Comparison of ENCODE assay signal across 7 mouse cellular contexts in genomic region chr8:88627265-88627991, GRCm38 (mm10). TPM values are rescaled to one million over a fixed set of nuclear protein-coding genes. Genes with fewer than 3 reads are reported as not detected.
DNase-seq lines count a peak whose midpoint lies in the region; ATAC-seq and TF ChIP-seq lines count a peak whose summit lies in the region.

No protein-coding gene starts in this region.

- H3K4me2 ChIP-seq in intestine, postnatal 0 days (replicated peaks; ENCODE audit: low read depth): peak overlapping the region; percentile 69
- H3K4me2 ChIP-seq in midbrain, embryonic 12.5 days (replicated peaks): peak overlapping the region; percentile 83

- H3K9me3 ChIP-seq in intestine, postnatal 0 days (ENCODE audit: control insufficient read depth): no peaks in the 10 kb centered on the region
- no peaks in the 10 kb centered on the region for H3K9me3 ChIP-seq in midbrain, embryonic 12.5 days

- H3K27me3 ChIP-seq in intestine, postnatal 0 days (replicated peaks; ENCODE audit: control insufficient read depth, insufficient read depth, low read length): 0 out of 2 replicates have a peak, but pooled peaks cover 7% of the 10 kb centered on the region
- peaks cover 50% of the 10 kb centered on the region for H3K27me3 ChIP-seq in midbrain, embryonic 12.5 days
- H3K27me3 ChIP-seq in splenic B cell, adult 2 months (ENCODE audit: control insufficient read depth, insufficient read depth, low read length, poor library complexity, severe bottlenecking): no peaks in the 10 kb centered on the region

- H3K4me1 ChIP-seq in intestine, postnatal 0 days (replicated peaks; ENCODE audit: control insufficient read depth, insufficient read depth, low read length): 0 out of 2 replicates have a peak, but pooled peaks cover 6% of the 10 kb centered on the region
- H3K4me1 ChIP-seq in midbrain, embryonic 12.5 days: peaks cover 14% of the 10 kb centered on the region

- H3K9ac ChIP-seq in intestine, postnatal 0 days (ENCODE audit: low read depth, low read length): peak overlapping the region; percentile 69
- H3K9ac ChIP-seq in midbrain, embryonic 12.5 days (replicated peaks): peak overlapping the region; percentile 69

- intact Hi-C loops in left cerebral cortex, postnatal 36 days (cut with DNase I): loop anchor here (1.0 to 5.0 kb wide), 2 partner anchors 70 to 175 kb away; partner anchors contain the start of gene Cyld

- H3K4me3 ChIP-seq in intestine, postnatal 0 days (ENCODE audit: low read depth, low read length): peak overlapping the region; percentile 40
- peak overlapping the region; percentile 56 for H3K4me3 ChIP-seq in midbrain, embryonic 12.5 days

- 1% methylated on average over 102 of the region's 105 CpGs for WGBS in intestine, postnatal 0 days
- under 1% methylated on average over 105 of the region's 105 CpGs for WGBS in midbrain, embryonic 12.5 days

- peak; percentile 97 for DNase-seq in brain, adult 2 months (ENCODE audit: low read depth, low spot score)
- DNase-seq in embryo, embryonic 9.5 days (ENCODE audit: extremely low spot score): peak; percentile 77
- peak; percentile 55 to 80 for DNase-seq in gastrocnemius, postnatal 4 days (ENCODE audit: low spot score in 2 of 2)
- peak; percentile 77 to 91 for DNase-seq in left cerebral cortex, postnatal 36 days (ENCODE audit: low spot score in 2 of 2)
- DNase-seq in splenic B cell, adult 2 months (ENCODE audit: low read depth, low spot score): peak; percentile 36

- H3K36me3 ChIP-seq in intestine, postnatal 0 days (ENCODE audit: control insufficient read depth, insufficient read depth): peaks cover 23% of the 10 kb centered on the region
- H3K36me3 ChIP-seq in midbrain, embryonic 12.5 days: no peaks in the 10 kb centered on the region
- H3K36me3 ChIP-seq in splenic B cell, adult 2 months (ENCODE audit: control insufficient read depth, insufficient read depth, low read length, poor library complexity, severe bottlenecking): peaks cover 21% of the 10 kb centered on the region

- peak; percentile 46 for TF ChIP-seq CTCF in intestine, postnatal 0 days (IDR thresholded peaks at IDR 0.05; ENCODE audit: low read depth)

- H3K27ac ChIP-seq in intestine, postnatal 0 days (ENCODE audit: low read depth, low read length): no peak overlapping the region
- H3K27ac ChIP-seq in midbrain, embryonic 12.5 days (replicated peaks): peak overlapping the region; percentile 52; the same call in 1 of the 2 replicates

- peak; percentile 81 for ATAC-seq in intestine, postnatal 0 days
- ATAC-seq in midbrain, embryonic 12.5 days (ENCODE audit: low FRiP score, low read depth): peak; percentile 82

RNA-seq across cellular contexts. Expression of gene Snx20, which starts 8.5 kb away (rescaled TPM):
- total RNA-seq in gastrocnemius, postnatal 4 days (2021): 1 to 10 TPM; 1.3 to 1.5 TPM
- polyA plus RNA-seq in intestine, postnatal 0 days (2015; fragmentation: Nextera tagmentation; extraction: Ambion mirVana): 37.1 and 41.6 TPM in 2 replicates
- 1 to 10 TPM; 1.6 to 1.7 TPM for total RNA-seq in left cerebral cortex, postnatal 36 days (2021)
- polyA plus RNA-seq in midbrain, embryonic 12.5 days (2016; fragmentation: Nextera tagmentation; extraction: Ambion mirVana): 0.88 and 1.3 TPM in 2 replicates

RNA-seq across cellular contexts. Expression of gene Nod2, which starts 19.7 kb away (rescaled TPM):
- 1 to 10 TPM; 1.3 TPM for total RNA-seq in gastrocnemius, postnatal 4 days (2021)
- polyA plus RNA-seq in intestine, postnatal 0 days (2015; fragmentation: Nextera tagmentation; extraction: Ambion mirVana): 0.21 and 0.22 TPM in 2 replicates
- under 1 TPM; 0.27 to 0.45 TPM for total RNA-seq in left cerebral cortex, postnatal 36 days (2021)
- polyA plus RNA-seq in midbrain, embryonic 12.5 days (2016; fragmentation: Nextera tagmentation; extraction: Ambion mirVana): 0.10 and 0.22 TPM in 2 replicates

Comparison
In these comparisons a context has a peak if more than half of its experiments do, and no peak if none do; other contexts are left out.
1. DNase-seq: peak in every context shown above with its lines; median percentile 97 in brain, adult 2 months; 84 in left cerebral cortex, postnatal 36 days; 77 in embryo, embryonic 9.5 days; 68 in gastrocnemius, postnatal 4 days; 36 in splenic B cell, adult 2 months.